Mouse (Mus musculus) layer of hippocampus, adult 2 months (tissue): ENCODE results near the gene Ndc80. TPM values are rescaled to one million over a fixed set of nuclear protein-coding genes. Genes with fewer than 3 reads are reported as not detected.
"Not testable (repeated sequence)": the region's sequence is repeated elsewhere in the genome, so short reads cannot be mapped to it uniquely, and the experiment has no call there.

Experiments used
- DNase-seq, 2 experiments: peaks; one replicate each; pipeline ENCODE4 v3.0.0; 2022; ENCODE audit warnings: low spot score in 2 of 2
- H3K27ac ChIP-seq: fragments of 200-600 bp; 2 replicates; pipeline ENCODE4 v1.8.1; 2022
- H3K4me3 ChIP-seq: fragments of 200-600 bp; 2 replicates; pipeline ENCODE4 v1.8.1; 2022; ENCODE audit warnings: mild to moderate bottlenecking
- CTCF ChIP-seq: fragments of 200-600 bp; conservative IDR thresholded peaks from 2 replicates; pipeline ENCODE4 v1.8.1; 2022; ENCODE audit warnings: antibody characterized with exemption, mild to moderate bottlenecking, moderate library complexity
- long read RNA-seq, 2 experiments: library from polyadenylated mRNA; stranded (forward); transcript quantifications; one replicate each; pipeline ENCODE4 v2.0.0; 2021; ENCODE audit warnings: borderline mapping rate in 2 of 2
- total RNA-seq, 2 experiments: library from RNA; stranded (reverse); gene quantifications; 2 replicates each; pipeline ENCODE4 v1.2.3; 2021

Gene Ndc80
- under 1 TPM; 0.49 to 0.90 TPM for total RNA-seq
- long read RNA-seq, experiment 1 = 0 reads
- long read RNA-seq, experiment 2 = 0 reads

GRCm38 (mm10) chr17:71526711-71527564, at the start of gene Ndc80:
Ndc80 (minus strand) TSS chr17:71526857.
- peak; percentile 83 to 91 for DNase-seq
- Histone ChIP-seq H3K27ac (peak within 1 kb of the TSS; percentile 97), H3K4me3 (peak within 1 kb of the TSS; percentile 82)
- TF ChIP-seq CTCF = peak; percentile 63

DNA sequence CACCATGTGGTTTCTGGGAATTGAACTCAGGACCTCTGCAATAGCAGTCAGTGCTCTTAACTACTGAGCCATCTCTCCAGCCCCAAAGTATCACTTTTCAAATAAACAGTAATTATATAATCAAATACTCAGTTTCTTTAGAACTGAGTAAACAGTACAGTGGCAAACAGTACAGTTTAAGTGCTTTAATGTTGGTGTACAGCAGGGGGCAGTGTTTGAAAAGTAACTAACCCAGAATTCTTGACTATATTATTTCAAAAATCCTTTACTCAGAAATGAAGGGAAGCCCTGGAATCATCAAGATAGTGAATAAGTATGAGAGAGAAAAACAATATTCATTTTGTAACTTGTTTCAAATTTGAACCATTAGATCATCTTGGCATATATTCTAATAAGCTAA, 35.0 kb upstream of the Ndc80 start:
- H3K4me3 ChIP-seq = no peak overlapping the region
- peak in 1 of 2 experiments; percentile 67 for DNase-seq
- peak; percentile 93 for TF ChIP-seq CTCF
- H3K27ac ChIP-seq = no peak overlapping the region

GRCm38 (mm10) chr17:71552901-71553300, 26.2 kb upstream of the Ndc80 start:
- no peak for DNase-seq
- Histone ChIP-seq H3K27ac (no peak overlapping the region), H3K4me3 (peak overlapping the region; percentile 92; the same call in 1 of the 2 replicates)
- no peak for TF ChIP-seq CTCF

DNA sequence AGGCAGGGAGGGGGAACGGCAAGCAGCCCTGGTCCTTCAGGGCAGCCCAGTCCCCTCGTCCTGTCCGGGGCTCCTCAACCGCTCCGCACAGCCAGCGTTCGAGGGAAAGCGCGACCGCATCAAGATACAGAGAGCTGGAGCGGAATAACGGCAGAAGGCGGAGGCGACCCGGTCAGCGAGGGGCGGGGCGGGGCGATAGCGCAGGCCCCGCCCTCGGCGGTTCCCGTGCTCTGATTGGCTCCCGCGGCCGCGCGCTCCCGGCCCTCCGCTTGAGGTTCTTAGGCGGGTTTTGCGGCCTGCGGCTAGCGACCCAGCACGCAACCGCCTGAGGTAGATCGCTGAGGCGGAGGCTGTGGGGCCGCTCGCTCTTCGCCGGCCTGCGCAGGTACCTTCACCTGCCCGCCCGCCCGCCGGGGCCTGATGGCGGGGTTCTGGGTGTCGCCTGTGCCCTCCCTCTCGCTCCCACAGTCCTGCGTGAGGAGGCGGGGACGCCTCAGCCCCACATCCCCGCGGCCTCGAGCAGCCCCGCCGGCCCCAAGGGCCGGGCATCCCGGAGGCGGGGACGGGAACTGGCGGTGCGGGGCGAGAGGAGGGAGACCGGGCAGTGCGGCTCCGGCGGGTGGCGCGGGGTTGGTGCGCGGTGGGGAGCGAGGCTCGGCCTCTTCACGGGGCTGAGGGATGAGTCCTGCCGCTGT, 25.2 kb upstream of the Ndc80 start, which contains the start of gene Spdya:
TSS of gene Spdya (plus strand) at position 305 of the 695 bp plus-strand sequence.
- TF ChIP-seq CTCF = no peak
- peak; percentile 74 to 80 for DNase-seq
- H3K4me3 ChIP-seq = peak within 1 kb of the TSS; percentile 92
- peak within 1 kb of the TSS; percentile 81 for H3K27ac ChIP-seq

DNA sequence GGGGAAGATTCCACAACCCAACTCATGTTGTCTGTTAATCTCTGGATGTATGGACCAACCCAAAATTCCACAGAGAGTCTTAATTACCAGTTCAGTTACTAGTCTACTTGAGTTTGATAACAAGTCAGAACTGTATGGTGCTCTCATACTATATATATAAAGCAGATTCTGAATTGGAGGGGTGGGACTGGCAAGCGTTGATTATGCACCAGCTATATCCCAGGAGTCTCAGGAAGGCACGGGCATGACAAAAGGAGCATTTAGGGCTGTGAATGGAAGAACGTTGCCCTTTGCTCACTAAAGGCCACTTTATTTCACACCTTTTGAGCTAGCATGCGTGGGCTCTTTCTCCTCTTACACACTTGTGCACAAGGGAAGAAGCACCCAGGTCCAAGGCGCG, 24.7 kb upstream of the Ndc80 start:
- Histone ChIP-seq H3K27ac (peak overlapping the region; percentile 81; the same call in 1 of the 2 replicates), H3K4me3 (peak overlapping the region; percentile 92)
- no peak for DNase-seq
- TF ChIP-seq CTCF = no peak

GRCm38 (mm10) chr17:71548586-71548985, 21.9 kb upstream of the Ndc80 start:
- peak; percentile 81 for TF ChIP-seq CTCF
- Histone ChIP-seq H3K27ac (no peak overlapping the region), H3K4me3 (no peak overlapping the region)
- peak in 1 of 2 experiments; percentile 42 for DNase-seq

GRCm38 (mm10) chr17:71537164-71537563, 10.5 kb upstream of the Ndc80 start:
- no peak for TF ChIP-seq CTCF
- no peak overlapping the region for H3K27ac ChIP-seq
- no peak for DNase-seq
- no peak overlapping the region for H3K4me3 ChIP-seq

DNA sequence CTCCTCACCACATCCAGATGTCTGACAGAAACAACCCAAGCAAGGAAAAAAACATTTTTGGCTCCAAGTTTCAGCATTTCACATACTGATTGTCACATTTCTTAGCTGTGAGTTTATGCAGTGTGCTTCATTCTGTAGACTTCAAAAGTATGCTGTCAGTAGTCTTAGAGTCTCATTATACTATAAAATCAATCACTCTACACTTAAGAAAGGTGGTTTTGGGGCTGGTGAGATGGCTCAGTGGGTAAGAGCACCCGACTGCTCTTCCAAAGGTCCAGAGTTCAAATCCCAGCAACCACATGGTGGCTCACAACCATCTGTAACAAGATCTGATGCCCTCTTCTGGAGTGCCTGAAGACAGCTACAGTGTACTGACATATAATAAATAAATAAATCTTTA, 8.9 kb upstream of the Ndc80 start:
- H3K27ac ChIP-seq, DNase-seq, H3K4me3 ChIP-seq: not testable (repeated sequence)

DNA sequence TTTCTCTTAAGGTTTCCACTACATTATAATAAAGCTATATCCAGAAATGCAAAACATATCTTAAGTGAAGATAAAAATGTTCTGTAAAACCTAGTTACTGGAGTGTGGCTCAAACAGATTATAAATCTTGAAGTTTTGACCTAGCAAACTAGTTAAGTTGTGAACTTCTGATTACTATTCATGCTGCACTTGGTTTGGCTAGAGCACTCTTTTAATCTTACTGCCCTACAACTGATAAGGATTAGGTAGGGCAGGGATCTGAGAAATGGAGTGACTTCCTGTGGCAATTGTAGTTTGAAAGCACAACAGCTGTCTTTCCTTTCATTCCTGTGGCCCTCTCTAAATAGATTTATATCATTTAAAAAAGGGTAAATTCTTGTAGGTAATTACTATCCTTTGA, 1.4 kb upstream of the Ndc80 start:
- Histone ChIP-seq H3K27ac (no peak overlapping the region), H3K4me3 (no peak overlapping the region)
- TF ChIP-seq CTCF = no peak
- DNase-seq = no peak

DNA sequence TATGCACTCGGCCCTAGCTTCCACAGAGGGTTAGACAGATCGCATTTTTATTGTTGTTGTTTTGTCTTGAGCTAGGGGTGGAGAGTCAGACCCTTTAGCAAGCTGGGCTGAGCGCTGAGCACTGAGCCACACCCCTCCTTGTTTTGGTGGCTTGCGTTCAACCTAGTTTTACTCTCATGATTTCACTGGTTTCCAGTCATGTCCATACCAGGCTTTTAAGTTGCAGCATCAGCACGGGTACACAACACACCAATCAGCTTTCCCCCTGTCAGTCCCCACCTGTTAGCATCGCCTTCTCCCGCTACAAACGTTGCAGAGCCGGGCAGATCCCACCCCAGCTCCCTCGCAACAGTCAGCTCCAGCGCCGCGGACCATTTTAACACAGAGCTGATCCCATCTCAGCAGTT, 352 bp downstream of the Ndc80 start:
- no peak overlapping the region for H3K27ac ChIP-seq
- peak overlapping the region; percentile 82 for H3K4me3 ChIP-seq
- TF ChIP-seq CTCF = no peak
- DNase-seq = no peak

- no peak overlapping the region for H3K4me3 ChIP-seq
- TF ChIP-seq CTCF = no peak
- DNase-seq = no peak
- H3K27ac ChIP-seq = no peak overlapping the region
Observed at GRCm38 (mm10) chr17:71510297-71510696, 16.4 kb downstream of the Ndc80 start.

DNA sequence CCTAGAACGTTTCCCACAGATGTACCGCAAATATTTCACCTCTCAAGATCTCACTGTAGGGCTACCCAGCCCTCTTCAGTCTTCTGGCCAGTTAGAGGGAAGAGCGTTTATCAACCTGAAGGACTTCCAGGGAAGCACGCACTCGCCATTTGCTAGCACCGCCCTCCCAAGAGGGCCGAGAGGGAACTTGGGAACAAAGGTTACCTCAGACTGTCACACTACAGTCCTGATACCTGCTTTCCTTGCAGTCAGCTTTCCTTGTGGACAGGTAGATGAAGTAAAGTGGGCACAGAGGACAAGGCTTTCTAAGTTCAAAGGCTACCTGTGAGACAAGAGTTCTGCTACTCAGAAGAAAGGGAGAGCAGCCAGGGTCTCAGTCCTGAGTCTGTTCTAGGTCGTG, 19.8 kb downstream of the Ndc80 start:
- DNase-seq = no peak
- Histone ChIP-seq H3K4me3 (no peak overlapping the region), H3K27ac (no peak overlapping the region)
- no peak for TF ChIP-seq CTCF

DNA sequence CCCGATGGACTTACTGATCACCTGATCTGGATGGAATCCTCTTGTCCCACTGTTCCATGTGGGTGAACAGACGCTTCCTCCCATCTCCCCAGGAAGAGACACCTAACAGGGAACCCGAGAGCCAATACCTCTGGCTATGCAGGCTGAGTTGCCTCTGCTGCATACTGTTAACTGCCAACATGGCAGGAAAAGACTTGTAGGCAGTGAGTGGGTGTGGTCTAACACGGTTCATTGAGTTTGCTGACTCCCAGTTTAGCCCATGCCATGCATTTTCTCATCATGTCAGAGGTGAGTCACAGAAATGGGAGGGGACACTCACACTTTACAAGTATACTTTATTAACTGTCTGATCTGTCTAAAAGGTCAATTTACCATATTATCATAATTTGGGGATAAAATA, 30.9 kb downstream of the Ndc80 start:
- no peak for TF ChIP-seq CTCF

DNA sequence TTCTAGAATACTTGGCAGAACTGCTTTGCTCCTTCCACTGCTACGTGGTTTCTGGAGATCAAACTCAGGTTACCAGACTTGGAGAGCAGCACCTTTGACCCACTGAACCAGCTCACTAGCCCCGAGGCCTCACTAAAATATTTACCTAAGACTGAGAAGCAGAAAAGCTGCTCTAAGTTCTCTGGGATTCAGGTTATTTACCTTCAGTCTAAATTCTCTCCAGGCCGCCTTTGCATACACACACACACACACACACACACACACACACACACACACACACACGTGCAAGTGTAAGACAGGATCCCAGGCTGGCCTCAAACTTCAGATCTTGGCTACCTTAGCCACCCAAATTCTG, 35.3 kb downstream of the Ndc80 start:
- no peak overlapping the region for H3K27ac ChIP-seq
- DNase-seq = no peak
- no peak for TF ChIP-seq CTCF

More for the DNA sequence above, 30.9 kb downstream of the Ndc80 start:
- no peak for DNase-seq
- Histone ChIP-seq H3K27ac (no peak overlapping the region), H3K4me3 (no peak overlapping the region)

More for the DNA sequence above, 35.3 kb downstream of the Ndc80 start:
- H3K4me3 ChIP-seq = no peak overlapping the region
